Mouse (Mus musculus): Measurements from ENCODE around the gene Adpgk. TPM values are rescaled to one million over a fixed set of nuclear protein-coding genes. Genes with fewer than 3 reads are reported as not detected.

Adpgk gene
- 26.6 and 26.7 TPM in 2 replicates for polyA plus RNA-seq (2015; fragmentation: Nextera tagmentation; extraction: Ambion mirVana)

- TF ChIP-seq CTCF (IDR thresholded peaks at IDR 0.05) (peak; percentile 75), EP300 (IDR thresholded peaks at IDR 0.05) (no peak)
- Histone ChIP-seq H3K9ac (replicated peaks; ENCODE audit: low read depth) (peak within 1 kb of the TSS; percentile 60), H3K4me3 (ENCODE audit: low read depth, low read length) (peak within 1 kb of the TSS; percentile 87), H3K27ac (ENCODE audit: low read length) (peak within 1 kb of the TSS; percentile 93), H3K27me3 (replicated peaks; ENCODE audit: insufficient read depth, low read length) (no peaks in the 10 kb centered on the region), H3K9me3 (ENCODE audit: low read length) (no peaks in the 10 kb centered on the region), H3K36me3 (ENCODE audit: insufficient read depth, low read length) (no peaks in the 10 kb centered on the region), H3K4me1 (ENCODE audit: insufficient read depth, low read depth, low read length) (peaks cover 7% of the 10 kb centered on the region; the same call in 1 of the 2 replicates), H3K4me2 (replicated peaks; ENCODE audit: low read depth, low read length) (peak within 1 kb of the TSS; percentile 87)
- peak; percentile 100 for DNase-seq (ENCODE audit: low spot score)
- peak; percentile 98 for ATAC-seq
- WGBS, result 2% methylated on average over 56 of the region's 58 CpGs
Observed at GRCm38 (mm10) chr9:59290957-59291687, at the start of gene Adpgk. Gene Adpgk (plus strand): TSS chr9:59291558.

- H3K27me3 ChIP-seq (replicated peaks; ENCODE audit: insufficient read depth, low read length), result no peaks in the 10 kb centered on the region
- no peaks in the 10 kb centered on the region for H3K9me3 ChIP-seq (ENCODE audit: low read length)
- H3K4me1 ChIP-seq (ENCODE audit: insufficient read depth, low read depth, low read length), result no peaks in the 10 kb centered on the region
- no peak overlapping the region for H3K4me3 ChIP-seq (ENCODE audit: low read depth, low read length)
- peak; percentile 21 for DNase-seq (ENCODE audit: low spot score)
- TF ChIP-seq CTCF (IDR thresholded peaks at IDR 0.05), result no peak
- no peak for TF ChIP-seq EP300 (IDR thresholded peaks at IDR 0.05)
- H3K36me3 ChIP-seq (ENCODE audit: insufficient read depth, low read length), result no peaks in the 10 kb centered on the region
- ATAC-seq, result no peak; the same call in 1 of the 2 replicates
- no peak overlapping the region for H3K4me2 ChIP-seq (replicated peaks; ENCODE audit: low read depth, low read length)
- WGBS, result 45% methylated on average over 6 of the region's 7 CpGs
- H3K27ac ChIP-seq (ENCODE audit: low read length), result no peak overlapping the region
- no peak overlapping the region for H3K9ac ChIP-seq (replicated peaks; ENCODE audit: low read depth)
Observed at GRCm38 (mm10) chr9:59245181-59245580, 46.2 kb upstream of the Adpgk start.

GRCm38 (mm10) chr9:59246456-59247029, 44.8 kb upstream of the Adpgk start:
- Histone ChIP-seq H3K27me3 (replicated peaks; ENCODE audit: insufficient read depth, low read length) (no peaks in the 10 kb centered on the region), H3K4me2 (replicated peaks; ENCODE audit: low read depth, low read length) (no peak overlapping the region), H3K9ac (replicated peaks; ENCODE audit: low read depth) (no peak overlapping the region), H3K9me3 (ENCODE audit: low read length) (no peaks in the 10 kb centered on the region), H3K36me3 (ENCODE audit: insufficient read depth, low read length) (no peaks in the 10 kb centered on the region), H3K4me3 (ENCODE audit: low read depth, low read length) (no peak overlapping the region), H3K4me1 (ENCODE audit: insufficient read depth, low read depth, low read length) (no peaks in the 10 kb centered on the region), H3K27ac (ENCODE audit: low read length) (no peak overlapping the region)
- ATAC-seq (no peak), DNase-seq (ENCODE audit: low spot score) (no peak)
- 44% methylated on average over 6 of the region's 6 CpGs for WGBS
- TF ChIP-seq CTCF (IDR thresholded peaks at IDR 0.05) (no peak), EP300 (IDR thresholded peaks at IDR 0.05) (no peak)

DNA sequence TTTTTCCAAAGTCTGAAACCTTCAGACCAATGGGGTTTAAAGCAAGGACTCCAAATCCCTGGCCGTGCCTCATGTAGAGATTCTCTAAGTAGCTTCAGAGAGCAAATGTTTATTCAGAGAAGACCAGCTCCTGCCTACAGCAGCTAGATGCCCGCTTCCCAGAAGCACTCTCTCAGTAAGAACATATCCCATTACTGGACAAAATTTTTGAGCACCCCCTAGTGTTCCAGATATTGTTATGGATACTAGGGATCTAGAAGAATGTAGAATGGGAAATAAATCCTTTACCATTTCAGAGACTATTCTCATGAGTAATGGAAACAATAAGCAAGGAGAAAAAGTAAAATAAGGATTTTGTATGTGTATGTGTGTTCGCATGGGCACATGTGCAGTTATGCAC, 42.0 kb upstream of the Adpgk start:
- 54% methylated on average over 3 of the region's 3 CpGs for WGBS
- H3K9ac ChIP-seq (replicated peaks; ENCODE audit: low read depth), result no peak overlapping the region
- no peaks in the 10 kb centered on the region for H3K36me3 ChIP-seq (ENCODE audit: insufficient read depth, low read length)
- H3K9me3 ChIP-seq (ENCODE audit: low read length), result no peaks in the 10 kb centered on the region
- TF ChIP-seq EP300 (IDR thresholded peaks at IDR 0.05), result no peak
- TF ChIP-seq CTCF (IDR thresholded peaks at IDR 0.05), result peak; percentile 53
- ATAC-seq, result no peak
- no peak overlapping the region for H3K4me3 ChIP-seq (ENCODE audit: low read depth, low read length)
- peak; percentile 64 for DNase-seq (ENCODE audit: low spot score)
- no peaks in the 10 kb centered on the region for H3K27me3 ChIP-seq (replicated peaks; ENCODE audit: insufficient read depth, low read length)
- no peak overlapping the region for H3K27ac ChIP-seq (ENCODE audit: low read length)
- no peak overlapping the region for H3K4me2 ChIP-seq (replicated peaks; ENCODE audit: low read depth, low read length)
- H3K4me1 ChIP-seq (ENCODE audit: insufficient read depth, low read depth, low read length), result no peaks in the 10 kb centered on the region

GRCm38 (mm10) chr9:59250272-59250671, 41.1 kb upstream of the Adpgk start:
- 61% methylated on average over 3 of the region's 3 CpGs for WGBS

GRCm38 (mm10) chr9:59254716-59255421, 36.5 kb upstream of the Adpgk start:
- Histone ChIP-seq H3K4me3 (ENCODE audit: low read depth, low read length) (no peak overlapping the region), H3K9ac (replicated peaks; ENCODE audit: low read depth) (no peak overlapping the region), H3K4me2 (replicated peaks; ENCODE audit: low read depth, low read length) (no peak overlapping the region), H3K4me1 (ENCODE audit: insufficient read depth, low read depth, low read length) (no peaks in the 10 kb centered on the region), H3K27me3 (replicated peaks; ENCODE audit: insufficient read depth, low read length) (no peaks in the 10 kb centered on the region), H3K27ac (ENCODE audit: low read length) (no peak overlapping the region), H3K9me3 (ENCODE audit: low read length) (no peaks in the 10 kb centered on the region), H3K36me3 (ENCODE audit: insufficient read depth, low read length) (no peaks in the 10 kb centered on the region)
- no peak for DNase-seq (ENCODE audit: low spot score)
- TF ChIP-seq EP300 (IDR thresholded peaks at IDR 0.05) (no peak), CTCF (IDR thresholded peaks at IDR 0.05) (no peak)
- 58% methylated on average over 5 of the region's 5 CpGs for WGBS
- ATAC-seq, result no peak

More at GRCm38 (mm10) chr9:59250272-59250671, 41.1 kb upstream of the Adpgk start:
- H3K4me3 ChIP-seq (ENCODE audit: low read depth, low read length), result no peak overlapping the region
- H3K27ac ChIP-seq (ENCODE audit: low read length), result no peak overlapping the region
- H3K9me3 ChIP-seq (ENCODE audit: low read length), result no peaks in the 10 kb centered on the region
- no peaks in the 10 kb centered on the region for H3K4me1 ChIP-seq (ENCODE audit: insufficient read depth, low read depth, low read length)
- no peak overlapping the region for H3K4me2 ChIP-seq (replicated peaks; ENCODE audit: low read depth, low read length)
- no peak overlapping the region for H3K9ac ChIP-seq (replicated peaks; ENCODE audit: low read depth)
- no peak for DNase-seq (ENCODE audit: low spot score)
- TF ChIP-seq CTCF (IDR thresholded peaks at IDR 0.05), result peak; percentile 51
- TF ChIP-seq EP300 (IDR thresholded peaks at IDR 0.05), result no peak
- no peaks in the 10 kb centered on the region for H3K36me3 ChIP-seq (ENCODE audit: insufficient read depth, low read length)
- no peak for ATAC-seq
- H3K27me3 ChIP-seq (replicated peaks; ENCODE audit: insufficient read depth, low read length), result no peaks in the 10 kb centered on the region

All from lung, postnatal 0 days (tissue).